Mouse (Mus musculus) spleen, adult 2 months (tissue): ENCODE results near the gene Zfp950. TPM values are rescaled to one million over a fixed set of nuclear protein-coding genes. Genes with fewer than 3 reads are reported as not detected.

Source experiments
- DNase-seq, 2 experiments: peaks; one replicate each; pipeline versions ENCODE4 v3.0.0 to v3.0.0-alpha.2; 2012 to 2021; ENCODE audit warnings: low spot score in 2 of 2, low read depth in 1 of 2
- H3K27ac ChIP-seq: fragments of 200-500 bp; 2 replicates; pipeline ENCODE4 v1.5.1; 2012; ENCODE audit warnings: low read length, inconsistent platforms; ENCODE audit not compliant: insufficient read depth
- H3K27me3 ChIP-seq: fragments of 200-500 bp; 2 replicates; pipeline ENCODE4 v1.6.1; 2012; ENCODE audit warnings: mild to moderate bottlenecking, moderate library complexity, low read length, inconsistent platforms; ENCODE audit not compliant: control insufficient read depth, insufficient read depth
- H3K36me3 ChIP-seq: fragments of 200-500 bp; 2 replicates; pipeline ENCODE4 v1.6.1; 2012; ENCODE audit warnings: mild to moderate bottlenecking, low read length, inconsistent platforms; ENCODE audit not compliant: control insufficient read depth, insufficient read depth
- H3K4me1 ChIP-seq: fragments of 200-500 bp; 2 replicates; pipeline ENCODE4 v1.6.1; 2011; ENCODE audit warnings: inconsistent platforms; ENCODE audit not compliant: control insufficient read depth, insufficient read depth, insufficient read length
- H3K4me3 ChIP-seq: fragments of 200-500 bp; 2 replicates; pipeline ENCODE4 v1.5.1; 2011; ENCODE audit warnings: mild to moderate bottlenecking, inconsistent platforms; ENCODE audit not compliant: insufficient read depth, insufficient read length; ENCODE audit errors: extremely low read depth
- CTCF ChIP-seq: fragments of 200-500 bp; IDR thresholded peaks from 2 replicates; pipeline ENCODE4 v1.5.1; 2011; ENCODE audit warnings: mild to moderate bottlenecking, inconsistent platforms; ENCODE audit not compliant: insufficient read depth, insufficient read length, insufficient replicate concordance; ENCODE audit errors: extremely low read depth
- POLR2A ChIP-seq: fragments of 200-500 bp; IDR thresholded peaks from 2 replicates; pipeline ENCODE4 v1.6.1; 2011; ENCODE audit warnings: low read depth, low read length, inconsistent platforms
- WGBS: fragments of 180-500 bp; shearing (Covaris S2); methylation state at CpG from one replicate; pipeline ENCODE4 v1.1.7; 2018; 5-methylcytosine and 5-hydroxymethylcytosine counted together
- polyA plus RNA-seq: library from polyadenylated mRNA; depleted of rRNA; stranded (reverse); fragments of >200 nt; gene quantifications from 2 replicates; pipeline ENCODE4 v1.2.3, GENCODE M21; 2012

Zfp950 gene
- polyA plus RNA-seq, 1 experiment = 3.5 TPM

DNA sequence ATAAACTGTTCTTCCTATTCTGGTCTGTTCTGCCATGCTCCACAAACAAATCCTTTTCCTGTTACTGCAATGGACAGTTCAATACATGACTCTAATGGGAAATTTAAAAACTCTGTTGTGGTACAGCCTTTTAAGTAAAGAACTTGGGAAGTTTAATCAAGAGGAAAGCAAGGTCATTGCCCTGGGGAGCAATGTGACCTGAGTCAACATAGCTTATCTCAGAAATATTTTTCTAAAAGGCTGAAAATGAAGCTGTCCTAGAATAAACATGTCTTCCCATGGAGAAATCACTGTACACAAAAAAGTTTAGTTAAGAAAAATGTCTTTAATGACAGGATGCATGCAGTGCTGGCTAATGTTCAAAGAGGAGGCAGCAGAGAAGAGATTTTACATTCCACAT lies 2.0 kb downstream of the Zfp950 start:
- TF ChIP-seq POLR2A (no peak), CTCF (no peak)
- H3K27ac ChIP-seq = no peak overlapping the region

GRCm38 (mm10) chr19:61131096-61131495 lies 9.5 kb downstream of the Zfp950 start:
- Histone ChIP-seq H3K27me3 (no peaks in the 10 kb centered on the region), H3K4me1 (no peaks in the 10 kb centered on the region), H3K27ac (no peak overlapping the region), H3K36me3 (no peaks in the 10 kb centered on the region; the same call in 1 of the 2 replicates), H3K4me3 (no peak overlapping the region)
- 94% methylated on average over 10 of the region's 10 CpGs for WGBS
- no peak for DNase-seq
- TF ChIP-seq CTCF = no peak
- TF ChIP-seq POLR2A = no peak

More for the DNA sequence above, 2.0 kb downstream of the Zfp950 start:
- Histone ChIP-seq H3K36me3 (no peaks in the 10 kb centered on the region), H3K4me1 (peaks cover 3% of the 10 kb centered on the region; the same call in 1 of the 2 replicates), H3K4me3 (no peak overlapping the region), H3K27me3 (no peaks in the 10 kb centered on the region)
- no peak for DNase-seq

GRCm38 (mm10) chr19:61110184-61110583 lies 30.5 kb downstream of the Zfp950 start:
- no peak for TF ChIP-seq CTCF
- TF ChIP-seq POLR2A = no peak
- no peaks in the 10 kb centered on the region for H3K27me3 ChIP-seq
- H3K36me3 ChIP-seq = no peaks in the 10 kb centered on the region
- DNase-seq = peak in 1 of 2 experiments; percentile 19
- no peak overlapping the region for H3K27ac ChIP-seq
- H3K4me1 ChIP-seq = no peaks in the 10 kb centered on the region
- 76% methylated on average over 2 of the region's 2 CpGs for WGBS
- H3K4me3 ChIP-seq = no peak overlapping the region

DNA sequence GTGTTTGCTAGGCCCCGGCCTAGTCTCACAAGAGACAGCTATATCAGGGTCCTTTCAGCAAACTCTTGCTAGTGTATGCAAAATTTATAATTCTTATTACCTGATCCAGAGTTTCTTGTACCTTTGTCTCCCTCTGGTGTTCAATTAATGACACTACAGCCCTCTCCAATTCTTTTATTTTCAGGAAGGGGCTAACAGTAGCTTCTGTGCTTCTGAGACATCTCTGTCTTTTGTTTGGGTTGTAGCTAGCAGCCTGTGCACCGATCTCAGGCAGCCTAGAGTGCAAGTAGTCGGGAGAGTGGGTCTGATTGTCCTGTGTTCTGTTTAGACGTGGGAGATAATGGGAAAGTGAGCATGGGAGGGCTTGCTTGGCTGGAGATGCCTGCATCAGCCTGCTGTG lies 42.9 kb downstream of the Zfp950 start:
- DNase-seq = peak in 1 of 2 experiments; percentile 21
- H3K27ac ChIP-seq = no peak overlapping the region
- no peaks in the 10 kb centered on the region for H3K4me1 ChIP-seq
- H3K27me3 ChIP-seq = no peaks in the 10 kb centered on the region
- 18% methylated on average over 4 of the region's 4 CpGs for WGBS
- TF ChIP-seq POLR2A (no peak), CTCF (no peak)
- no peaks in the 10 kb centered on the region for H3K36me3 ChIP-seq
- no peak overlapping the region for H3K4me3 ChIP-seq

DNA sequence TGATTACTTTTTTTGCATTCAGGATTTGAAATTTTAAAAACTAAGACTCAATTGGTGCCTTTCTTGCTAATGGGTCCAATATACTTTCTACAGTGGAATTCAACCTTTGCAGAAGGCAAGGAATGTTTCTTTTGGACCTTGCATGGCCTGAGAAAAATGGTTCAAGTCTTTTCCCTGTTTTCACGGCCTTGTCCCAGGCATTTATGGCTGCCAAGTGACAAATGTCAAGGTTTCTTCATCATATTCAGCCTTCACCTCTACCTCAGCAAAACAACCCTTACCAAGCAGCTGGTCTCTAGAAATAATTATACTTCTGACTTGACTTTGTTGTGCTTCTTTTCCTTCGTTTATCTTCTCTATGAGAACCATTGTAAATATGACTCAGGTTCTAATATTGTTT lies 43.9 kb downstream of the Zfp950 start:
- Histone ChIP-seq H3K36me3 (no peaks in the 10 kb centered on the region), H3K4me1 (no peaks in the 10 kb centered on the region), H3K4me3 (no peak overlapping the region), H3K27me3 (no peaks in the 10 kb centered on the region), H3K27ac (no peak overlapping the region)
- no peak for DNase-seq
- 87% methylated on average over 2 of the region's 2 CpGs for WGBS
- TF ChIP-seq POLR2A (no peak), CTCF (no peak)

- H3K4me3 ChIP-seq = no peak overlapping the region
- no peak for TF ChIP-seq POLR2A
- TF ChIP-seq CTCF = no peak
- WGBS = 87% methylated on average over 4 of the region's 4 CpGs
- no peak for DNase-seq
- no peak overlapping the region for H3K27ac ChIP-seq
- no peaks in the 10 kb centered on the region for H3K36me3 ChIP-seq
- no peaks in the 10 kb centered on the region for H3K4me1 ChIP-seq
- H3K27me3 ChIP-seq = no peaks in the 10 kb centered on the region
Observed at GRCm38 (mm10) chr19:61090541-61090940, 50.1 kb downstream of the Zfp950 start.

DNA sequence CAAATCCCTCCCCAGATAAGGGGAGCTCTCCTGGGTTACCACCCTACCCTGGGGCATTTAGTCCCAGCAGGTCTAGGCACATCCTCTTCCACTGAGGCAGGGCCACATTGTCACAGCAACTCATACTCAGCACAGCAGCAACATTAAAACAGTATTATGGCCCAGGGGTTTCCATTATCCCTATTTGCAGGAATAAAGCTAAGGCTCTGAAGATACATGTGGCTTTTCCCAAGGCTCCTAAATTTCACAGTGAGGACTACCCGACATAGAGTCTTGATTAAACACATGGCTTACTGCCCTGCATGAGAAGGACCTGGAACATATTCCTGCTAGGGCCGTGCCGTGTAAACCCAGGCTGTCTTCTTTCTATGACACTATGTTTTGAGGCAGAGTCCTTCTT lies 51.6 kb downstream of the Zfp950 start:
- H3K27me3 ChIP-seq = no peaks in the 10 kb centered on the region
- no peak overlapping the region for H3K4me3 ChIP-seq
- peaks cover 2% of the 10 kb centered on the region; the same call in 1 of the 2 replicates for H3K4me1 ChIP-seq
- DNase-seq = no peak
- no peak for TF ChIP-seq POLR2A
- no peak for TF ChIP-seq CTCF
- H3K36me3 ChIP-seq = no peaks in the 10 kb centered on the region
- no peak overlapping the region for H3K27ac ChIP-seq
- 97% methylated on average over 3 of the region's 3 CpGs for WGBS

GRCm38 (mm10) chr19:61087781-61088180 lies 52.9 kb downstream of the Zfp950 start:
- Histone ChIP-seq H3K4me3 (no peak overlapping the region), H3K36me3 (no peaks in the 10 kb centered on the region), H3K27me3 (no peaks in the 10 kb centered on the region), H3K27ac (no peak overlapping the region), H3K4me1 (peaks cover 2% of the 10 kb centered on the region; the same call in 1 of the 2 replicates)
- no peak for TF ChIP-seq CTCF
- no peak for TF ChIP-seq POLR2A
- 97% methylated on average over 1 of the region's 1 CpGs for WGBS
- DNase-seq = no peak
